Mouse (Mus musculus) cerebellum, adult 2 months (tissue): ENCODE data around the gene Shisa5. TPM values are rescaled to one million over a fixed set of nuclear protein-coding genes. Genes with fewer than 3 reads are reported as not detected.

ENCODE experiments used
- DNase-seq, 2 experiments: peaks; one replicate each; pipeline ENCODE4 v3.0.0; 2021
- H3K27ac ChIP-seq: fragments of 200-500 bp; 2 replicates; pipeline ENCODE4 v1.5.1; 2012; ENCODE audit warnings: low read length, control low read depth, inconsistent platforms; ENCODE audit not compliant: insufficient read depth
- H3K27me3 ChIP-seq: fragments of 200-500 bp; 2 replicates; pipeline ENCODE4 v1.6.1; 2012; ENCODE audit warnings: inconsistent platforms, mild to moderate bottlenecking, low read length, moderate library complexity; ENCODE audit not compliant: control insufficient read depth, insufficient read depth
- H3K4me1 ChIP-seq: fragments of 200-500 bp; 2 replicates; pipeline ENCODE4 v1.6.1; 2011; ENCODE audit warnings: low read length; ENCODE audit not compliant: control insufficient read depth, insufficient read depth
- H3K4me3 ChIP-seq: fragments of 200-500 bp; replicated peaks from 2 replicates; pipeline ENCODE3; 2011; ENCODE audit warnings: mild to moderate bottlenecking, low read depth, low read length, control low read depth; ENCODE audit not compliant: insufficient read depth
- CTCF ChIP-seq: fragments of 200-500 bp; IDR thresholded peaks from 2 replicates; pipeline ENCODE4 v1.5.1; 2011; ENCODE audit warnings: low read depth, mild to moderate bottlenecking, control low read depth, low read length, moderate library complexity, borderline replicate concordance; ENCODE audit not compliant: insufficient read depth
- POLR2A ChIP-seq: fragments of 200-500 bp; IDR thresholded peaks from 2 replicates; pipeline ENCODE4 v1.6.1; 2011; ENCODE audit warnings: low read length, control low read depth, borderline replicate concordance; ENCODE audit not compliant: insufficient read depth
- whole genome bisulfite sequencing: fragments of 180-500 bp; shearing (Covaris S2); methylation state at CpG from one replicate; pipeline ENCODE4 v1.1.7; 2018; 5-methylcytosine and 5-hydroxymethylcytosine counted together
- polyA plus RNA-seq: library from polyadenylated mRNA; depleted of rRNA; stranded (reverse); fragments of >200 nt; gene quantifications from 2 replicates; pipeline ENCODE4 v1.2.3, GENCODE M21; 2012

Shisa5 gene
- polyA plus RNA-seq, 1 experiment = 79.8 TPM

GRCm38 (mm10) chr9:109040216-109040615 lies 1.9 kb downstream of the Shisa5 start:
- DNase-seq = peak in 1 of 2 experiments; percentile 41
- 85% methylated on average over 8 of the region's 8 CpGs for WGBS
- Histone ChIP-seq H3K27ac (no peak overlapping the region), H3K4me1 (0 out of 2 replicates have a peak, but pooled peaks cover 2% of the 10 kb centered on the region), H3K4me3 (no peak overlapping the region), H3K27me3 (no peaks in the 10 kb centered on the region; the same call in 1 of the 2 replicates)
- no peak for TF ChIP-seq CTCF
- TF ChIP-seq POLR2A = no peak

DNA sequence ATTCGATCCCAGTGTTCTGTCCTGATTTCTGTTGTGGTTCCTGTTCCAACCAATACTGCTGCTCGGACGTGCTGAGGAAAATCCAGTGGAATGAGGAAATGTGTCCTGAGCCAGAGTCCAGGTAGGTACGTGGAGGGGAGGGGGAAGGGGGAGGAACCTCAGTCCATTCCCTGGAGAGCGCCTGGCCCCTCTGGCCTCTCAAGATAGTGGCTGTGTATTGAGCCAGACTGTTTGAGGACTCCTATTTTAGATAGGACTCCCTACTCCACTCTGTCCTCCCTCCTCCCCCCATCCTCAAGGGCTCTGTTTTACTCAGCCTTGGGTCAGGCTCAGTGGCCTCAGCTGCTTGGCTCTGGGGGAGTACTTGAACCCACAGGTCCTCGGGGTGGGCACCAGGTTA lies 2.5 kb downstream of the Shisa5 start:
- 81% methylated on average over 6 of the region's 6 CpGs for WGBS
- no peak overlapping the region for H3K4me3 ChIP-seq
- H3K4me1 ChIP-seq = 0 out of 2 replicates have a peak, but pooled peaks cover 2% of the 10 kb centered on the region
- no peak for TF ChIP-seq POLR2A
- TF ChIP-seq CTCF = no peak
- H3K27ac ChIP-seq = no peak overlapping the region
- H3K27me3 ChIP-seq = no peaks in the 10 kb centered on the region; the same call in 1 of the 2 replicates
- no peak for DNase-seq

GRCm38 (mm10) chr9:109041351-109041750 lies 3.0 kb downstream of the Shisa5 start:
- H3K4me3 ChIP-seq = no peak overlapping the region
- H3K27me3 ChIP-seq = no peaks in the 10 kb centered on the region; the same call in 1 of the 2 replicates
- no peak for DNase-seq
- no peak overlapping the region for H3K27ac ChIP-seq
- 41% methylated on average over 7 of the region's 7 CpGs for WGBS
- 0 out of 2 replicates have a peak, but pooled peaks cover 2% of the 10 kb centered on the region for H3K4me1 ChIP-seq
- TF ChIP-seq CTCF (no peak), POLR2A (no peak)

DNA sequence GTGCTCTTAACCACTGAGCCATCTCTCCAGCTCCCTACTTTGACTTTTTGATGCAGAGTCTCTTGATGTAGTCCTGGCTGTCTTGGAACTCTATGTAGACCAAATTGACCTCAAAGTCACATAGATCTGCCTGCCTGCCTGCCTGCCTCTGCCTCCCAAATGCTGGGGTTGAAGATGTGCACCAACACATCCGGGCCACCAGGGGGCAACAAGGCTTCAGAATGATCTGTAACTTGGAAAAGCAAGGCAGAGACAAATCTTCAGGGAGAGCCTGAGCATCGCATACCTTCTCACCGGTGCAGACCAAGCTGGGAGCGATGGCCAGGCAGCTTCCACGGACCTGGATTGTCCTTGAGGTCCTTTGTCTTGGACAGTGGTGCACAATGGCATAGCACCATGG lies 7.9 kb downstream of the Shisa5 start:
- H3K4me1 ChIP-seq = no peaks in the 10 kb centered on the region
- peak; percentile 29 to 52 for DNase-seq
- 25% methylated on average over 5 of the region's 5 CpGs for WGBS
- peak; percentile 59; the same call in 1 of the 2 replicates for TF ChIP-seq CTCF
- no peak for TF ChIP-seq POLR2A
- H3K27ac ChIP-seq = no peak overlapping the region
- H3K4me3 ChIP-seq = no peak overlapping the region
- H3K27me3 ChIP-seq = no peaks in the 10 kb centered on the region

- Histone ChIP-seq H3K27ac (no peak overlapping the region), H3K27me3 (no peaks in the 10 kb centered on the region), H3K4me3 (no peak overlapping the region), H3K4me1 (no peaks in the 10 kb centered on the region)
- no peak for TF ChIP-seq POLR2A
- TF ChIP-seq CTCF = no peak
- no peak for DNase-seq
- WGBS = 84% methylated on average over 7 of the region's 7 CpGs
Measured at GRCm38 (mm10) chr9:109049316-109049715, 11.0 kb downstream of the Shisa5 start.

DNA sequence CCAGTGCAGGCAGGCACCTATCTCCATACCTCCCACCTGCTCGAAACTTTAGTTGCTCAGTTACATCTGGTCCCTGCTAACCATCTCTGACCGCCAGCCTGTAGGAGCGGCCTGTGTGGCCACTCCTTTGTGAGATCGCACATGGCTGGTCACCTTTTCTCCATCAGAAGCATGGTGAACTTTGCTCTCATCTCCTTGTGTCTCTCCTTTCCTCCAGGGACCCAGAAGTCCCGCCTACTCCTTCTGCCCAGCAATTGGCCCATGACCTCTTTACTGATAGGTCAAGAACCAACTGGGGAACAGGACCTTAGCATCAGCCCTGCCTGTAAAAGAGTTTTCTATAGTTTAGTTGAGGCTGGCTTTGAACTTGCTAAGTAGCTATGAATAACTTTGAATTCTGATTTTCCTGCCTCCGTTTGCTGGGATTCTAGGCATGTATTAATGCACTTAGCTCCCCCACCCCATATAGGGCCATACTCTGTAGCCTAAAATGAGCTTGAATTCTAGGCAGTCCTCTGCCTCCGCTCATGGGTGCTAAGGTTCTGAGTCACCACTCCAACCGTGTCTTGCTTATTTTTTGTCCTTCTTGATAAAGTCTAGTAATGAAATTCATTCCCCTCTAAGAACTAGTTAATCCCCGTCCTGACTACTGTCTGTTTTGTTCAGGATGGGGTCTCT lies 11.8 kb downstream of the Shisa5 start:
- no peak for DNase-seq
- WGBS = 85% methylated on average over 9 of the region's 9 CpGs
- Histone ChIP-seq H3K27ac (no peak overlapping the region), H3K27me3 (no peaks in the 10 kb centered on the region), H3K4me1 (no peaks in the 10 kb centered on the region; the same call in 1 of the 2 replicates), H3K4me3 (no peak overlapping the region)
- TF ChIP-seq CTCF (no peak), POLR2A (no peak)

GRCm38 (mm10) chr9:109050674-109050997 lies 12.3 kb downstream of the Shisa5 start:
- no peak overlapping the region for H3K4me3 ChIP-seq
- TF ChIP-seq CTCF = no peak
- TF ChIP-seq POLR2A = no peak
- H3K27me3 ChIP-seq = no peaks in the 10 kb centered on the region
- DNase-seq = no peak
- WGBS = 85% methylated on average over 3 of the region's 3 CpGs
- H3K4me1 ChIP-seq = peaks cover 5% of the 10 kb centered on the region
- H3K27ac ChIP-seq = no peak overlapping the region

DNA sequence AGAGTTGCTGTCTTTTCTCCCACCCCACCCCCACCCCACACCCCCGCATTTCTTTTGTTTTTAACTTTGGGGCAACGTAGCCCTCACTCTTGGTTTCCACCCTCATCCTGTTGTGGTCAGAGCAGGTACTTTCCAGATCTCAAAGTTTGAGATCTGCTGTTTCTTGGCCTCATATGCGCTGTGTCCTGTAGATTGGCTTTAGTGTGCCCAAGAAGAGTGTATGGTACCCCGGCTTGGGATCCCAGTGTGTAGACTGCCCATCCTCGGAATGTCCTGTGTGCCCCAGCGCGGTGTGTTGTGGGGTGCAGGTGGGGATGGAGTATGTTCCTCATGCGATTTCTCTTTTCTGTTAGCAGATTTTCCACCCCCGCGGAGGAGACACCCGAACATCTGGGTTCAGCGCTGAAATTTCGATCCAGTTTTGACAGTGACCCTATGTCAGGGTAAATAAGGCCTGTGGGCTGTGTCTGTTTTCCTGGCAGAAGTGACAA lies 12.7 kb downstream of the Shisa5 start:
- TF ChIP-seq POLR2A = no peak
- no peak for TF ChIP-seq CTCF
- H3K4me3 ChIP-seq = no peak overlapping the region
- 89% methylated on average over 13 of the region's 13 CpGs for WGBS
- peaks cover 8% of the 10 kb centered on the region for H3K4me1 ChIP-seq
- H3K27ac ChIP-seq = no peak overlapping the region
- no peak for DNase-seq
- no peaks in the 10 kb centered on the region for H3K27me3 ChIP-seq
